ENCODE assay signal across 9 mouse cellular contexts in genomic region chr1:20513364-20514084, GRCm38 (mm10).
DNase-seq lines count a peak whose midpoint lies in the region; ATAC-seq and TF ChIP-seq lines count a peak whose summit lies in the region.
"Had no signal": no experiment of that assay in that cellular context is flagged by ENCODE, and none has a peak within 500 bp of the region (broad histone marks: within the 10 kb centered on the region; RNA-seq: fewer than 3 reads in every experiment).

No protein-coding gene starts in this region.

- no peak overlapping the region for H3K9ac ChIP-seq in forebrain, embryonic 16.5 days (replicated peaks; ENCODE audit: low read depth, low read length)
- H3K9ac ChIP-seq in stomach, postnatal 0 days (ENCODE audit: low read length) = no peak overlapping the region
- H3K9ac ChIP-seq: limb, embryonic 15.5 days had no signal

- WGBS in forebrain, embryonic 16.5 days = 64% methylated on average over 7 of the region's 7 CpGs
- 66% methylated on average over 7 of the region's 7 CpGs for WGBS in stomach, postnatal 0 days

- H3K4me3 ChIP-seq in forebrain, embryonic 16.5 days (replicated peaks; ENCODE audit: low read length) = no peak overlapping the region
- H3K4me3 ChIP-seq in stomach, postnatal 0 days (ENCODE audit: low read depth, low read length) = no peak overlapping the region
- H3K4me3 ChIP-seq: limb, embryonic 15.5 days had no signal

- no peak overlapping the region for H3K27ac ChIP-seq in forebrain, embryonic 16.5 days (ENCODE audit: low read length)
- H3K27ac ChIP-seq in stomach, postnatal 0 days (replicated peaks) = no peak overlapping the region
- H3K27ac ChIP-seq: limb, embryonic 15.5 days had no signal

- ATAC-seq in forebrain, embryonic 16.5 days = peak; percentile 55; the same call in 1 of the 2 replicates
- ATAC-seq in stomach, postnatal 0 days (ENCODE audit: low FRiP score, low TSS enrichment) = no peak

- TF ChIP-seq EP300 in stomach, postnatal 0 days (optimal IDR thresholded peaks at IDR 0.05) = no peak

- H3K4me2 ChIP-seq in forebrain, embryonic 16.5 days (ENCODE audit: low read length) = no peak overlapping the region
- H3K4me2 ChIP-seq in stomach, postnatal 0 days (replicated peaks; ENCODE audit: low read depth) = no peak overlapping the region
- H3K4me2 ChIP-seq: limb, embryonic 15.5 days had no signal

- H3K4me1 ChIP-seq in forebrain, embryonic 16.5 days (replicated peaks; ENCODE audit: control insufficient read depth, insufficient read depth, low read length) = no peaks in the 10 kb centered on the region
- no peaks in the 10 kb centered on the region for H3K4me1 ChIP-seq in stomach, postnatal 0 days (replicated peaks; ENCODE audit: control insufficient read depth, insufficient read depth)
- H3K4me1 ChIP-seq: limb, embryonic 15.5 days had no signal

- no peaks in the 10 kb centered on the region for H3K36me3 ChIP-seq in forebrain, embryonic 16.5 days (ENCODE audit: control insufficient read depth, insufficient read depth)
- H3K36me3 ChIP-seq in stomach, postnatal 0 days (ENCODE audit: control insufficient read depth, insufficient read depth, low read length) = no peaks in the 10 kb centered on the region
- H3K36me3 ChIP-seq: limb, embryonic 15.5 days had no signal

- peak; percentile 86 for TF ChIP-seq CTCF in stomach, postnatal 0 days (IDR thresholded peaks at IDR 0.05; ENCODE audit: low read depth)

- H3K9me3 ChIP-seq in forebrain, embryonic 16.5 days (ENCODE audit: control insufficient read depth, low read length) = no peaks in the 10 kb centered on the region
- no peaks in the 10 kb centered on the region for H3K9me3 ChIP-seq in stomach, postnatal 0 days (ENCODE audit: control insufficient read depth, low read length)
- H3K9me3 ChIP-seq: limb, embryonic 15.5 days had no signal

- intact Hi-C loops in gastrocnemius, postnatal 14 days (cut with DNase I; ENCODE audit: low total_unique reads) = loop anchor here (5.0 to 10.0 kb wide), 2 partner anchors 209 to 1306 kb away; partner anchors contain the start of gene Tfap2b

- DNase-seq in gastrocnemius, postnatal 10 days = peak; percentile 25
- DNase-seq in gastrocnemius, postnatal 14 days = no peak
- DNase-seq in CD4-positive helper T cell, adult 2 months (ENCODE audit: low read depth, low spot score) = peak; percentile 14
- peak; percentile 6 for DNase-seq in cerebellum, adult 11-12 months
- DNase-seq in layer of hippocampus, adult 8-10 months (ENCODE audit: low spot score in 2 of 2) = peak; percentile 20 to 75
- DNase-seq in mesoderm, embryonic 11.5 days (ENCODE audit: low read depth, low spot score) = peak; percentile 67
- peak; percentile 47 for DNase-seq in stomach, postnatal 0 days (ENCODE audit: low spot score)

- no peaks in the 10 kb centered on the region for H3K27me3 ChIP-seq in forebrain, embryonic 16.5 days (replicated peaks; ENCODE audit: control insufficient read depth, insufficient read depth, low read length)
- no peaks in the 10 kb centered on the region for H3K27me3 ChIP-seq in stomach, postnatal 0 days (ENCODE audit: control insufficient read depth, insufficient read depth, low read length)
- H3K27me3 ChIP-seq: limb, embryonic 15.5 days had no signal
